Mouse (Mus musculus) sigmoid colon, adult 10 weeks (tissue): ENCODE data around the gene Tmem150c. TPM values are rescaled to one million over a fixed set of nuclear protein-coding genes. Genes with fewer than 3 reads are reported as not detected.

ENCODE experiments used
- polyA plus RNA-seq: library from polyadenylated mRNA; stranded (reverse); fragments of 350-450 nt; fragmentation: Illumina TruSeq; extraction: RNeasy Lipid Tissue Mini Kit (QIAGEN cat#74804); gene quantifications from one replicate; pipeline ENCODE4 v1.2.3, GENCODE M21; 2014; ENCODE audit warnings: low read depth, low replicate concordance

The Tmem150c gene
- 0.85 TPM for polyA plus RNA-seq

GRCm38 (mm10) chr5:100159638-100159973 lies at the start of gene Tmem150c:
Gene Tmem150c (minus strand): TSS chr5:100159808.

GRCm38 (mm10) chr5:100039602-100040142 lies 119.9 kb downstream of the Tmem150c start, which contains the start of the genes Hnrnpdl and Enoph1:
Gene Hnrnpdl (minus strand): TSS chr5:100039664.
Gene Enoph1 (plus strand): TSS chr5:100039985.

Other genes starting within 250 kb of the Tmem150c start
- gene Hnrnpd, start 180.9 kb downstream of the Tmem150c start, polyA plus RNA-seq = 704 TPM
- gene 4930524J08Rik, start 180.7 kb downstream of the Tmem150c start, polyA plus RNA-seq = 1.2 TPM
- 669 TPM for gene Hnrnpdl, start 120.1 kb downstream of the Tmem150c start, polyA plus RNA-seq
- 23.9 TPM for gene Enoph1, start 119.8 kb downstream of the Tmem150c start, polyA plus RNA-seq